Mouse (Mus musculus) lung, adult 2 months (tissue): ENCODE measurements around the gene Igfbp1. TPM values are rescaled to one million over a fixed set of nuclear protein-coding genes. Genes with fewer than 3 reads are reported as not detected.

Experiments
- DNase-seq: peaks from one replicate; pipeline ENCODE4 v3.0.0; 2022
- H3K4me1 ChIP-seq: fragments of 200-500 bp; 2 replicates; pipeline ENCODE4 v1.6.1; 2011; ENCODE audit warnings: low read length; ENCODE audit not compliant: control insufficient read depth, insufficient read depth
- H3K4me3 ChIP-seq: fragments of 200-500 bp; replicated peaks from 2 replicates; pipeline ENCODE3; 2011; ENCODE audit warnings: low read depth, mild to moderate bottlenecking, control low read depth, low read length; ENCODE audit errors: extremely low read depth
- CTCF ChIP-seq: fragments of 200-500 bp; IDR thresholded peaks from 2 replicates; pipeline ENCODE4 v1.5.1; 2011; ENCODE audit warnings: mild to moderate bottlenecking, low read length, control low read depth; ENCODE audit not compliant: insufficient read depth
- POLR2A ChIP-seq: fragments of 200-500 bp; IDR thresholded peaks from 2 replicates; pipeline ENCODE4 v1.6.1; 2011; ENCODE audit warnings: low read depth, mild to moderate bottlenecking, control low read depth, low read length, borderline replicate concordance; ENCODE audit errors: extremely low read depth
- WGBS: fragments of 180-500 bp; shearing (Covaris S2); methylation state at CpG from one replicate; pipeline ENCODE4 v1.1.7; 2018; 5-methylcytosine and 5-hydroxymethylcytosine counted together
- polyA plus RNA-seq: library from polyadenylated mRNA; depleted of rRNA; stranded (reverse); fragments of >200 nt; gene quantifications from 2 replicates; pipeline ENCODE4 v1.2.3, GENCODE M21; 2012; rRNA removed

Gene Igfbp1
- polyA plus RNA-seq, 1 experiment: 0.07 TPM

DNA sequence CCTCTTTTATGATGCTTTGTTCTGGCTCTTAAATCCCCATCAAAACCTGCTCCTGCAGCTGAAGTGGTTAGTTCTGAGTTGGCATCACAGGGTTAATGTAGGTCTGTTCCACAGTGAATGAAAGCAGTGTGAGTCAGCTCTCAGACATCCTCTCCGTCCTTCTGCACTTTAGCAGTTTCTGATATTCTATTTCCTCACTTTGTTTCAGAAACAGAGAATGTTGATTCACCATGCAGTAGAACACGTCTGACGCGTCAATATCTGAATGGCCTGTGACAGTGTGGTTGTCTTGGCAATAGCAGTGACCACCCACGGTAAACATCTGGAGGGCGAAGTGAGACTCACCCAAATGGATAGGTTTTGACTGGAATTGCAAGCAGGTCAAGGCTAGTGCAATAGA lies 40.1 kb downstream of the Igfbp1 start:
- DNase-seq: no peak
- H3K4me1 ChIP-seq: no peaks in the 10 kb centered on the region
- WGBS: 32% methylated on average over 6 of the region's 6 CpGs
- no peak for TF ChIP-seq CTCF
- no peak for TF ChIP-seq POLR2A
- H3K4me3 ChIP-seq: no peak overlapping the region

DNA sequence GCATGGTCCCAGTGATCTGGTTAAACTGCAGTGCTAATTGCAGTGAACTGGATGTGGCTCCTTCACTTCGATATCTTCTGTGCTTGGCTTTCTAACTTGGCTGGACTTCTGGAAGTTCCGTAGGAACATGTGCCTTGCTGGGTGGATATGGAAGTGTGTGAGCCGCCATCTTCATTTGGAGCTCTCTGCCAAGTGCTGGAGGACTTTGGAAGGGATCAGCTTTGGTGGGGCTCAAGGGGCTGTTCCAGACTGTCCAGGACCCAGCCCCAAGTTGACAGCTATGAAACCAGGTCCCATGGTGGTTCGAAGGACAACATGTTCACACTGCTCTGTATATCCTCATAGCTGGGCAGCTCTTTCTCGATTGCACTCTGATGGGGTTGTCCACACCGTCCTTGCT lies 41.0 kb downstream of the Igfbp1 start:
- 89% methylated on average over 6 of the region's 6 CpGs for WGBS
- H3K4me3 ChIP-seq: no peak overlapping the region
- H3K4me1 ChIP-seq: no peaks in the 10 kb centered on the region
- no peak for TF ChIP-seq POLR2A
- TF ChIP-seq CTCF: no peak
- DNase-seq: no peak

DNA sequence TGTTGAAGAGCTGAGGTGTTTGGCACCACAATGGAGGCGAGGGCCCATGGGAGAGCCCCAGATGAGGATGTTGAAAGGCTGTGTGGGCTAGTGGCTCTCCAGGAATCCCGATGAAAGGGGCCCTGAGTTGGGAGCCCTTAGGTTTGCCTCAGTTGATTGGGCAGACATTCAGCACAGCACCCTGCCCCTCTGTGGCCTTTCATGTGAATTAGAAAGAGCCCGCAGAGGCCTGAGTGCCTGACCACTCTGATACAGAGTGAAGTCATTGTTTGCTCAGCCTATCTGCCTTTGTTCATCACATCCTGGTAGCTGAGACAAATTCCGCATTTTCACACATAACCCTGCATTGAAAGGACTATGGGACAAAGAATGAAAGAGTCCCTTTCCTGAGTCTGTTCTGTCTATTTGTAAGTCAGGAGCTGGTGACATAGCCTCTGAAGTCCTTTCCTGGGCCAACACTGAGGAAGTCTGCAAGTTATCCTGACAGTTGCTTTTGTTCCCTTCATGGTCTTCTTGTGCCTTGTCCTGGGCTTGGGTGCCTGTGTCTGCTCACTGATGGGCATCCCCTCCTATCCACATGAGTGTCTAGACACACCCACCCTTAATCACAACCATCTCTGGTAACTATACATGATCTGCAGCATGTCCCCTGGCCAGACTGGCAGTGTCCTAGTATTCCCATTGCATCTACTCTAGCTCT lies 41.6 kb downstream of the Igfbp1 start:
- 68% methylated on average over 4 of the region's 4 CpGs for WGBS
- no peak for TF ChIP-seq CTCF
- TF ChIP-seq POLR2A: no peak
- H3K4me1 ChIP-seq: no peaks in the 10 kb centered on the region
- no peak overlapping the region for H3K4me3 ChIP-seq
- DNase-seq: no peak

DNA sequence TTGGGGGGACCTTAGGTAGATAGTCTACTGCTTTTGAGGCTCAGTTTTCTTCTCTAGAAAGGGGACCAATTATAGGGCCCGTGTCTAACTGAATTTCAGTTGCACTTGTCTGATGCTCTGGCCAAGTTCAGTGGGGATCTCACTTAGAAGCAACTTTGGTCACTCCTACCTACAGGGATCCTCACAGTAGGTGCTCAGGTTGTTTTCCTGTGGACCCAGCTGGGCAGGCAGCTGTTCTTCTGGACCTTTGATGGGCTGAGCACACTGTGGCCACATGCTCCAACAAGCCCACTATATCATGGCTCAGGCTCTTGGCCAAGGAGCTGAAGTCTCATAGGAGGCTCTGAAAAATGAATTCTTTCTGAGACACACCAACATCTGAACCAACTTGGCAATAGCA lies 47.2 kb downstream of the Igfbp1 start:
- no peak overlapping the region for H3K4me3 ChIP-seq
- no peaks in the 10 kb centered on the region for H3K4me1 ChIP-seq
- no peak for DNase-seq
- WGBS: 68% methylated on average over 1 of the region's 1 CpGs
- no peak for TF ChIP-seq POLR2A
- TF ChIP-seq CTCF: no peak

DNA sequence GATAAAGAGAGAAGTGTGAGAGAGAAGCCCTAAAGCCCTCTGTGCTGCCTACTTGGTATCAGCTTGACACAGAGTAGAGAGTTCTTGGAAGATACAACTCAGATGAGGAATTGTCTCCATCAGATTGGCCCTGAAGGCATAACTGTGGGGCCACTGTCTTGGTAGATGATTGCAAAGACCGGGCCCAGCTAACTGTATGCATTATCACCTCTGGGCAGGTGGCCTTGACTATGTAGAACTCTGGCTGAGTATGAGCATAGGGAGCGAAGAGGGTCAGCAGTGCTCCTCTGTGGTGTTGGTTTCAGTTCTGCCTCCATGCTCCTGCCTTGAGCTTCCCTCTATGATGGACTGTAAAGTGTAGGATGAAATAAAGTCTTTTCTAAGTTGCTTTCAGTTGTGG lies 52.8 kb downstream of the Igfbp1 start:
- H3K4me3 ChIP-seq: no peak overlapping the region
- H3K4me1 ChIP-seq: no peaks in the 10 kb centered on the region
- DNase-seq: no peak
- 87% methylated on average over 2 of the region's 2 CpGs for WGBS
- no peak for TF ChIP-seq POLR2A
- no peak for TF ChIP-seq CTCF

DNA sequence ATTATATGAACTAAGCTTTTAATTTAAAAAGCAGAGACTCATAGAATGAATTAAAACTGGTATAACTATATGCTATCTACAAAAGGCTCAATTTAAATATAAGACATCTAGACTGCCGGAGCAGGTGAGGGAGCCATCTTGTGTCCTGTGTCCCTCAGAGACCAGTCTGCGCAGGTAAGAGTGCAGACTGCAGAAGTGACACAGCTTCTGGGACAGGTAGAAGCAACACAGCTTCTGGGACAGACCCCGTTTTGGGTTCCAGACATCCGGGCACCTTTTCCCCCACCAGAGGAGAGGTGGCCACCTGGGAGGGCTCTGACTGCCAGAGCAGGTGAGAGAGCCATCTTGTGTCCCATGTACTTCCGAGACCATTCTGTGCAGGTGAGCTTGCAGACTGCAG lies 53.3 kb downstream of the Igfbp1 start:
- no peak for TF ChIP-seq POLR2A
- no peak for TF ChIP-seq CTCF
- WGBS: 89% methylated on average over 5 of the region's 5 CpGs
- DNase-seq: no peak
- Histone ChIP-seq H3K4me3 (no peak overlapping the region), H3K4me1 (no peaks in the 10 kb centered on the region)

Other genes with a start within 250 kb of the Igfbp1 start
- 0.75 and 1.3 TPM in 2 replicates for gene Adcy1, start 134.3 kb upstream of the Igfbp1 start, polyA plus RNA-seq
- gene Gm11985, start 9.2 kb upstream of the Igfbp1 start, polyA plus RNA-seq: not detected in 2 replicates
- 55.2 and 113 TPM in 2 replicates for gene Igfbp3, start 16.1 kb downstream of the Igfbp1 start, polyA plus RNA-seq